Mouse (Mus musculus) spleen, adult 2 months (tissue): ENCODE measurements around the gene Rpl27.

Experiments
- CTCF ChIP-seq: fragments of 200-500 bp; IDR thresholded peaks from 2 replicates; pipeline ENCODE4 v1.5.1; 2011; ENCODE audit warnings: mild to moderate bottlenecking, inconsistent platforms; ENCODE audit not compliant: insufficient read depth, insufficient read length, insufficient replicate concordance; ENCODE audit errors: extremely low read depth
- POLR2A ChIP-seq: fragments of 200-500 bp; IDR thresholded peaks from 2 replicates; pipeline ENCODE4 v1.6.1; 2011; ENCODE audit warnings: low read depth, low read length, inconsistent platforms

DNA sequence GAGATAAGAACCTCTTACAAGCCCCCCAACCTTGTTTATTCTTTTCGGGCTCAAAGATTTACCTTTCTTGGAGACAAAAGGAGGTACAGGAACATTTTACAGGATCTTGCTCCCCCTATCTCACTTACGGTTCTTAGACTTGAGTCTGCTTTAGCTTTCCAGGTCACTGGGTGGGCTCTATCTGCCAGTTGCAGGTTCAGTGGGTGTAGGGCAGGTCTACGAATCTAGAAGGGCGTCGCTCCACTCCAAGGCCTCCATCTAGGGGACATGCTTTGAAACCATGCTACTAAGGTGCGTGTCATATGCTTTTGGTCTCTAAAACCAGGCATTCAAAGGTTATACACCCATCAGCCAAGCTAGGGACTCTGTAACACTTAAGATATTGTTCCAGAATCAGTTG is 42.1 kb downstream of the Rpl27 start:
- TF ChIP-seq CTCF (no peak), POLR2A (no peak)
